Mouse (Mus musculus): ENCODE measurements around the gene Hadha. TPM values are rescaled to one million over a fixed set of nuclear protein-coding genes. Genes with fewer than 3 reads are reported as not detected.

The Hadha gene
- polyA plus RNA-seq, 1 experiment from 2014 or later: 75.3 TPM

DNA sequence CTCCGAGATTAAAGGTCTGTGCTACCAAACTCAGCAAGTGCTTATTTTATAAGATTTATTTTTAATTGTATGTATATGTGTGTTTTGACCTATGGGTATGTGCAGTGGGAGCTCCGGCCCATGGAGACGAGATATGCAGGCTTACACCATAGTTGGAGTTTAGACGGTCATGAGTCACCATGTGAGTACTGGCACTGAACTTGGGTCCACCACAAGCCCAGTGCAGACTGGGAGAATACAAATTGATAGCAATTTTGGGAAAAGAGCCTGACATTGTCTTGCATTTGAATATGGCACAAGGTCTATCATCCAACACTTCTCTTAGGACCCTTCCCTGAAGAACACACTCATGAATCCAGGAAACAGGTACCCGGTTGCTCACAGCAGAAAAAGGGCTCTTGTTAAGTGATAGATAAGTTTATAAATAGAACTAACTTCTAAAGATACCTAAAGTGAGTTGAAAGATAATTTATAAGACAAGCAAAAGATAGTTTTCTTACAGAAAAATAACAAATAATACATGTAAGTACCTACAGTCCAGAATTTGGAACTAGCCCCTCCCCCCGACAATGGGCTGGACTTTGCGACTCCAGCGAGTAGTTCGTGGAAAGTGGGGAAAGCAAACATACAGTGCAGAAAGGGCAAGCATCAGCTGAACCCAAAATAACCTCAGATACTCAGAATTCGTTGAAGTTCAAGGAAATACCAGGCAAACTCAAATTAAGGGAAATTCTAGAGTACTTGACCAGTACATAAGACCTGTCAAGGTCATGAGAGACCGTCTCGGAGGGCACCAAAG lies 32.9 kb upstream of the Hadha start:
- no peak overlapping the region for H3K9ac ChIP-seq (ENCODE audit: low read depth, low read length)
- H3K4me1 ChIP-seq (ENCODE audit: control insufficient read depth, insufficient read depth, low read depth, low read length): no peaks in the 10 kb centered on the region
- no peak for ATAC-seq
- H3K36me3 ChIP-seq (ENCODE audit: control insufficient read depth, insufficient read depth, low read length): peaks cover 8% of the 10 kb centered on the region
- H3K9me3 ChIP-seq (ENCODE audit: control insufficient read depth, low read length): no peaks in the 10 kb centered on the region
- H3K4me2 ChIP-seq (ENCODE audit: low read length): no peak overlapping the region
- WGBS: 95% methylated on average over 12 of the region's 12 CpGs
- no peaks in the 10 kb centered on the region for H3K27me3 ChIP-seq (replicated peaks; ENCODE audit: control insufficient read depth, insufficient read depth, low read length)
- H3K4me3 ChIP-seq (ENCODE audit: low read length): no peak overlapping the region
- H3K27ac ChIP-seq (ENCODE audit: low read depth, low read length): no peak overlapping the region

DNA sequence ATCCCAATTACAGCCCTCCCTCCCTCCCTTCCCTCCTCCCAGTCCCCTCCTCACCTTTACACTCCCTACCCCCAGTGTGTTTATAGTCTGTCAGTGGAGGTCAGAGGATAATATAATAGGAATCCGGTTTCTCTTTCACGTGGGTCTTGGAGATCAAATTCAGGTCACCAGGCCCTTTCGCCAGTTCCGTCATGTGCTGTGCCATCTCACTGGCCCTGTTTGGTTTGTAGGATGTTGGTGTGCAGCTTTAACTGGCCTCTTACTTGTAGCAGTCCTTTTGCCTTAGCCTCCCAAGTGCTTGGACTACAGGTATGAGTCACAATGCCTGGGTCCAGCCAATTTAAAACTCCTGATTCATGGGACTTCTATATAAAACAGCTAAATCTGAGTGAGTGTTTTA lies 20.8 kb upstream of the Hadha start:
- ATAC-seq: no peak

DNA sequence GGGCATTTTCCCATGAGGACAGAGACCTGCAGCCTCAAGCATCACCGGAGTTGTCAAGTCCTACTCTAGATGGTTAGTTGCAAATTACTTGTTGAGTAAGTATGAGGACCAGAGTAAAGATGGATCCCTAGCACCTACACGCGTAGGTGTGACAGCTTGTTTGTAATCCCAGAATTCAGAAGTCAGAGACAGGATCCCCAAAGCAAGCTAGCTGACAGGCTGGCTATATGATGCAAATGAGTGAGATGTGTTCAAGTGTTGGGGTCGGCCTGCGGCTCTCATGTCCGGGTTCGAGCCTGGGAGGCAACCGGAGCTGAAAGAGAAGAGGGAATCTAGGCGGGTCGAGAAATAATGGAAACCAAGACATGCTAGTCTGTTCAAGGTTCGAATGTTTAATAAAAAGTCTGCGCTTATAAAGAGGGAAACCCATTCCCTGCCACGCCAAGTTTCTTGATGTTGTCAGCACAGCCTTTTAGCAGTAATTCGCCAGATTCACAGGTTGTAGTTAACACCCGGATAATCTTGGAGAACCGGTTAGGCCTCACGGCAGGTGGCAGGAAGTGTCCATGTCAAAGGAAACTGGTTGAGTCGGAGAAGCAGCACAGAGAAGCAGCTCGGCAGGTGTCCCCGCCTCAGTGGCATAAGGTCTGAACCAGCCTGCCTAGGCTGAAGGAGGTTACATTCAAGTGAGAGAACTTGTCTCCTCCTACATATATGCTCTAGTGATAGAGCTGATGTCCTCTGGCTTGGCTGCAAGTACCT lies 18.1 kb upstream of the Hadha start:
- H3K9ac ChIP-seq (ENCODE audit: low read depth, low read length): no peak overlapping the region
- no peaks in the 10 kb centered on the region for H3K4me1 ChIP-seq (ENCODE audit: control insufficient read depth, insufficient read depth, low read depth, low read length)
- H3K9me3 ChIP-seq (ENCODE audit: control insufficient read depth, low read length): no peaks in the 10 kb centered on the region
- no peak overlapping the region for H3K4me3 ChIP-seq (ENCODE audit: low read length)
- no peaks in the 10 kb centered on the region for H3K27me3 ChIP-seq (replicated peaks; ENCODE audit: control insufficient read depth, insufficient read depth, low read length)
- peaks cover 19% of the 10 kb centered on the region for H3K36me3 ChIP-seq (ENCODE audit: control insufficient read depth, insufficient read depth, low read length)
- no peak for ATAC-seq
- no peak overlapping the region for H3K27ac ChIP-seq (ENCODE audit: low read depth, low read length)
- H3K4me2 ChIP-seq (ENCODE audit: low read length): no peak overlapping the region
- 56% methylated on average over 20 of the region's 20 CpGs for WGBS

More for the DNA sequence above, 20.8 kb upstream of the Hadha start:
- no peak overlapping the region for H3K4me2 ChIP-seq (ENCODE audit: low read length)
- no peak overlapping the region for H3K9ac ChIP-seq (ENCODE audit: low read depth, low read length)
- 72% methylated on average over 4 of the region's 4 CpGs for WGBS
- peaks cover 24% of the 10 kb centered on the region for H3K36me3 ChIP-seq (ENCODE audit: control insufficient read depth, insufficient read depth, low read length)
- H3K4me1 ChIP-seq (ENCODE audit: control insufficient read depth, insufficient read depth, low read depth, low read length): no peaks in the 10 kb centered on the region
- H3K9me3 ChIP-seq (ENCODE audit: control insufficient read depth, low read length): no peaks in the 10 kb centered on the region
- no peak overlapping the region for H3K27ac ChIP-seq (ENCODE audit: low read depth, low read length)
- H3K27me3 ChIP-seq (replicated peaks; ENCODE audit: control insufficient read depth, insufficient read depth, low read length): no peaks in the 10 kb centered on the region
- H3K4me3 ChIP-seq (ENCODE audit: low read length): no peak overlapping the region

DNA sequence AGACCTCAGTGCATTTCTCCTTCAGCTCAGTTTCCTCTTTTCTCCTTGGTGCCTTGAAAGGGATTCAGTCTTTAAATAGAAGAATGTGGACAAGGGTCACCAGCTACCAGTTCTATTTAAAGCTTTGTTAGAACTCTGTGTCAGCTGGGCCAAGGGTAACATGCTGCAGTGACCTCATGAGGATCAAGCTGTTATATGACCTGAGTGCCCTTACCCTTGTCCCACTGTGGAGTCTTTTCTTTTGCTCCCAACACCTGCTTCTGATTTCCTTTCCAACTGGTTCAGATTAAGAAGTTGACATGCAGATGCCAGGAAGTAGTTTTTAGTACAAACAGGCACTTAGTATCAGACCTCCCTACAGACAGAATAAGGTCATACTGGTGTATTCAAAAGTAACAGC lies 17.2 kb upstream of the Hadha start:
- no peak for ATAC-seq
- Histone ChIP-seq H3K4me2 (ENCODE audit: low read length) (no peak overlapping the region), H3K36me3 (ENCODE audit: control insufficient read depth, insufficient read depth, low read length) (peaks cover 16% of the 10 kb centered on the region), H3K9me3 (ENCODE audit: control insufficient read depth, low read length) (no peaks in the 10 kb centered on the region), H3K9ac (ENCODE audit: low read depth, low read length) (no peak overlapping the region), H3K4me1 (ENCODE audit: control insufficient read depth, insufficient read depth, low read depth, low read length) (no peaks in the 10 kb centered on the region), H3K4me3 (ENCODE audit: low read length) (no peak overlapping the region), H3K27me3 (replicated peaks; ENCODE audit: control insufficient read depth, insufficient read depth, low read length) (no peaks in the 10 kb centered on the region), H3K27ac (ENCODE audit: low read depth, low read length) (no peak overlapping the region)

DNA sequence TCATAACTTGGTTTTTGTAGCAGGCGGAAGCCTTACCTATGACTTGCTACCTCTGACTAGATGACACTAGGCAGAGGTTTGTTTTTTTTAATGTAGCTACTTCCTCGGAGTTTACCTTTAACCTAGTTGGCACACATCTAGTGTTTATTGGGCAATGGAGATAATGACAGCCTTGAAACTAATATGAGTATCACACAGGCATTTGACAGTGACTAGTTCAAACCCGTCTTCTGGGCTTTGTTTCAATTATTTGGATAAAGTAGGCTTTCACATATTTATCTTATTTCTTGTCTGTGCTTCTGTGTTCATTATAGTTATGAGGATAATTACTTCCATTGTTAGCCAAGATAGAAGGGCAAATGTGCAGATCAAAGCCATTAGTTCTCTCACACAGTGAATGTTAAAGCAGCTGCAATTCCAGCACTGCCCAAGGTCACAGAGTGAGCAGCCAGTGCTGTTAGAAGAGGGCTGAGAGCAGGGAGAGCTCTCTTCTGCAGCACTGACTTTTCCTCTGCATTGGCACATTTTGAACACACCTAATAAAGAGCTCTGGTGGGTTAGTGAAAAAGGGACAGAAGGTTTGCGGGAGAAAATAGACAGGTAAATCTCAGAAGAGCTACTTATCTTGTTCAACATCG lies 15.5 kb upstream of the Hadha start:
- H3K9ac ChIP-seq (ENCODE audit: low read depth, low read length): no peak overlapping the region
- 89% methylated on average over 5 of the region's 5 CpGs for WGBS
- peaks cover 8% of the 10 kb centered on the region; the same call in 1 of the 2 replicates for H3K36me3 ChIP-seq (ENCODE audit: control insufficient read depth, insufficient read depth, low read length)
- H3K27me3 ChIP-seq (replicated peaks; ENCODE audit: control insufficient read depth, insufficient read depth, low read length): no peaks in the 10 kb centered on the region
- H3K9me3 ChIP-seq (ENCODE audit: control insufficient read depth, low read length): no peaks in the 10 kb centered on the region
- H3K4me1 ChIP-seq (ENCODE audit: control insufficient read depth, insufficient read depth, low read depth, low read length): no peaks in the 10 kb centered on the region
- no peak for ATAC-seq
- H3K4me2 ChIP-seq (ENCODE audit: low read length): no peak overlapping the region
- no peak overlapping the region for H3K4me3 ChIP-seq (ENCODE audit: low read length)
- H3K27ac ChIP-seq (ENCODE audit: low read depth, low read length): no peak overlapping the region

DNA sequence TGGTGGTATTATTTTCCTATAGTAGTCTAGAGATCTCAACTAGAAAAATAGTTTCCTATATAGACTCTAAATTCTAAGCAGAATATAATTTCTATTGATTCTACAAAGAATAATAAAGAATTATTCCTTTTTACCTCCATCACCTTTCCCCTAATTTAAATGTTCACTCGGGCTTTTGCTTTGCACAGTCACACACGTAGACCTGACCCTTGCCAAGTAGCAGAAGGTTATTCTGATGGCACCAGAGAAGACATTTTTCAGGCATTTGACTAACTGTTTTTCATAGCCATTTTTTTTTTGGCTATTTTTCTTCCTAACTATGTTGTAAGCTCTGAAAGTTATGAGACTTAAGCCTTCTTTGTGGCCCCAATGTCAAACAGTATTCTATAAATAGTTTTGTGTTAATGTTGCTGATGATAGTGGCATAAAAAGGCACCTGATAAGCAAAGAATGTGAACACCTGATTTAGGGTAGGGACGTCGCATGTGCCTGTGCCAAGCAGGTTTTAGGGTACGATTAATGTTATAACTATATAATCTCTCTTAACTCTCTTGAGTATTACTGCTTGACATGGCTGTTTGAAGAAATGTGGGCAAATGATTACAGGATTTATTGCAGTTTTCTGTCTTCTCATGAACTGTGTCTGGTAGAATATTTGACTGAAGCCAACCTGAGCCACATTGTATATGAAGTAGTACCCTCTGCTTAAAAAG lies 10.4 kb upstream of the Hadha start:
- no peak overlapping the region for H3K9ac ChIP-seq (ENCODE audit: low read depth, low read length)
- H3K4me1 ChIP-seq (ENCODE audit: control insufficient read depth, insufficient read depth, low read depth, low read length): no peaks in the 10 kb centered on the region
- ATAC-seq: no peak
- 93% methylated on average over 5 of the region's 5 CpGs for WGBS
- H3K27me3 ChIP-seq (replicated peaks; ENCODE audit: control insufficient read depth, insufficient read depth, low read length): no peaks in the 10 kb centered on the region
- no peak overlapping the region for H3K4me2 ChIP-seq (ENCODE audit: low read length)
- H3K4me3 ChIP-seq (ENCODE audit: low read length): no peak overlapping the region
- H3K27ac ChIP-seq (ENCODE audit: low read depth, low read length): no peak overlapping the region
- peaks cover 2% of the 10 kb centered on the region; the same call in 1 of the 2 replicates for H3K36me3 ChIP-seq (ENCODE audit: control insufficient read depth, insufficient read depth, low read length)
- no peaks in the 10 kb centered on the region for H3K9me3 ChIP-seq (ENCODE audit: control insufficient read depth, low read length)

DNA sequence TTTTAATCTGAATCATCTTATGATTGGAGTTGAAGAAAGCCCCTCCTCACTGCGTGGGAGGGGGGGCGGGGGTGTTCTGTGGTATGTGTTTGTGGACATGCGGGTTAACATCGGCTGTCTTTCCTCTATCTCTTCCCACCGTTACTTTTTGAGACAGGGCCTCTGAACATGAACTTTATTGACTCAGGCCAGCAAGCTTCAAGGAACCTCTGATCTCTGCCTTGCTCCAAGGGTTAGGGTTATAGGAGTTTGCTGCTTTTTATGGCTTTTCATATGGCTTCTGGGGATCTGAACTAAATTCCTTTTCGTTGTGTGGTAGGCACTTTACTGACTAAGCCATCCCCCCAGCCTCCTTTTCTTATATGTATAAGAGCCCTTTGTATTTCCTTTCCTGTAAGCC lies 7.4 kb upstream of the Hadha start:
- no peaks in the 10 kb centered on the region for H3K9me3 ChIP-seq (ENCODE audit: control insufficient read depth, low read length)
- H3K9ac ChIP-seq (ENCODE audit: low read depth, low read length): no peak overlapping the region
- no peaks in the 10 kb centered on the region; the same call in 1 of the 2 replicates for H3K4me1 ChIP-seq (ENCODE audit: control insufficient read depth, insufficient read depth, low read depth, low read length)
- no peak for ATAC-seq
- H3K36me3 ChIP-seq (ENCODE audit: control insufficient read depth, insufficient read depth, low read length): no peaks in the 10 kb centered on the region
- WGBS: 88% methylated on average over 6 of the region's 6 CpGs
- H3K27ac ChIP-seq (ENCODE audit: low read depth, low read length): no peak overlapping the region
- H3K4me2 ChIP-seq (ENCODE audit: low read length): no peak overlapping the region
- H3K4me3 ChIP-seq (ENCODE audit: low read length): no peak overlapping the region
- H3K27me3 ChIP-seq (replicated peaks; ENCODE audit: control insufficient read depth, insufficient read depth, low read length): no peaks in the 10 kb centered on the region

DNA sequence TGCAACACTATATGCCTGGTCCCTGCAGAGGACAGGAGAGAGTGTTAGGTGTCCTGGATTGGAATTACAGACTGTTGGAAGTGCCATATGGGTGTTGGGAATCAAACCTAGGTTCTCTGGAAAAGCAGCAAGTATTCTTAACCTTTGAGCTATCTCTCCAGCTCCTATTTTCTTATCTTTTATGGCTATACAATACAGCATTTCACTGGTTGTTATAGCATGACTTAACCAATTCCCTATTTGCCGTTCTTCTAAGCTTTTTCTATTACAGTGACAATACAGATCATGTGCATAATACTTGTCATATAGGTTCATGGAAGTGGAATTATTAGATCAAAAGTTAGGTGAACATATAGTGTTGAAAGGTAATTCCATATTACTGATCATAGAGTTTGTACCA lies 6.9 kb upstream of the Hadha start:
- Histone ChIP-seq H3K4me3 (ENCODE audit: low read length) (no peak overlapping the region), H3K4me1 (ENCODE audit: control insufficient read depth, insufficient read depth, low read depth, low read length) (peaks cover 2% of the 10 kb centered on the region; the same call in 1 of the 2 replicates), H3K9me3 (ENCODE audit: control insufficient read depth, low read length) (no peaks in the 10 kb centered on the region), H3K9ac (ENCODE audit: low read depth, low read length) (no peak overlapping the region), H3K36me3 (ENCODE audit: control insufficient read depth, insufficient read depth, low read length) (no peaks in the 10 kb centered on the region), H3K27ac (ENCODE audit: low read depth, low read length) (no peak overlapping the region), H3K4me2 (ENCODE audit: low read length) (no peak overlapping the region), H3K27me3 (replicated peaks; ENCODE audit: control insufficient read depth, insufficient read depth, low read length) (no peaks in the 10 kb centered on the region)
- no peak for ATAC-seq
- 88% methylated on average over 1 of the region's 1 CpGs for WGBS

All from hindbrain, embryonic 16.5 days (tissue).